Mouse (Mus musculus) liver, embryonic 12.5 days (tissue): ENCODE results near the gene Mgat5. TPM values are rescaled to one million over a fixed set of nuclear protein-coding genes. Genes with fewer than 3 reads are reported as not detected.

Experiments
- ATAC-seq: fragments of 200-750 bp; cut with Nextera tagmentation; 2 replicates; pipeline ENCODE4 v1.8.0; 2017; ENCODE audit warnings: moderate number of reproducible peaks, mild to moderate bottlenecking, moderate library complexity
- H3K27ac ChIP-seq: fragments of 300-500 bp; sonication (generic); 2 replicates; pipeline ENCODE4 v1.5.1; 2016; ENCODE audit warnings: mild to moderate bottlenecking
- H3K27me3 ChIP-seq: fragments of 300-500 bp; sonication (generic); replicated peaks from 2 replicates; pipeline ENCODE4 v1.6.1; 2016; ENCODE audit warnings: mild to moderate bottlenecking, moderate library complexity
- H3K36me3 ChIP-seq: fragments of 300-500 bp; sonication (generic); 2 replicates; pipeline ENCODE4 v1.6.1; 2016; ENCODE audit warnings: mild to moderate bottlenecking, moderate library complexity
- H3K4me1 ChIP-seq: fragments of 300-500 bp; sonication (generic); 2 replicates; pipeline ENCODE4 v1.6.1; 2016
- H3K4me2 ChIP-seq: fragments of 300-500 bp; sonication (generic); 2 replicates; pipeline ENCODE4 v1.6.1; 2016; ENCODE audit warnings: mild to moderate bottlenecking, moderate library complexity
- H3K4me3 ChIP-seq: fragments of 300-500 bp; sonication (generic); 2 replicates; pipeline ENCODE4 v1.5.1; 2016; ENCODE audit warnings: mild to moderate bottlenecking, moderate library complexity
- H3K9ac ChIP-seq: fragments of 300-500 bp; sonication (generic); 2 replicates; pipeline ENCODE4 v1.6.1; 2016; ENCODE audit warnings: mild to moderate bottlenecking, moderate library complexity
- H3K9me3 ChIP-seq: fragments of 300-500 bp; sonication (generic); replicated peaks from 2 replicates; pipeline ENCODE4 v1.6.1; 2016; ENCODE audit warnings: mild to moderate bottlenecking, moderate library complexity
- WGBS: fragments of 180-500 bp; shearing (Covaris S2); methylation state at CpG from one replicate; pipeline ENCODE4 v1.1.7; 2016; ENCODE audit not compliant: insufficient replicate concordance; 5-methylcytosine and 5-hydroxymethylcytosine counted together
- polyA plus RNA-seq: library from polyadenylated mRNA; unstranded; fragments of >200 nt; fragmentation: Nextera tagmentation; extraction: Ambion mirVana; gene quantifications from 2 replicates; pipeline ENCODE4 v1.2.1, GENCODE M21; 2016

Mgat5 gene
- polyA plus RNA-seq, 1 experiment from 2014 or later, result 1.3 TPM

DNA sequence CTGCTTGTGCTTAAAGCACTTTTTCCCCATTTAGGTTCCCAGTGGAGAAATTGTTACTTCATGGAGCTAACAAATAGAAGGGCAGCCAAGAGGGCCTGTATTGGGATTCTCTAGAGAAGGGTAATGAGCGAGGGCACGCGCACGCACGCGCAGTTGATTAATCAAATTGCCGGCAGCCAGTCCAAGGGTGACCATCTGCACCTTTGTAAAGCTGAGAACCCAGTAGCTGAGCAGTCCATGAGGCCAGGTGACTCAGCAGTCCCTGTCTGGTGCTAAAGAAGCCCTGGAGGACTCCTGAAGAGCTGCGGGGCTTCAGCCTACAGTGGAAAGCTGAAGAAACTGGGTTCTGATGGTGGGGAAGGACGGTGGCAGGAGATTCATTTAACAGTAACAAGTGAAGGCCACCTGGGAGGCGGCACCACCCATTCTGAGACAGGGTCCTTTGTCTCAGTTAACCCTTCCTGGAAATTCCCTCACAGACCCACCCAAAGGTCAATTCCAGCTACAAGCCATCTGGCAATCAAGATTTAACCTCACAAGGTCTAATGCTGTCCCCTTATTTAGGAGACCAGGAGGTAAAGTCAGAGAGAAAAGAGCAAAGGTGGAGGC, 302.3 kb downstream of the Mgat5 start:
- no peaks in the 10 kb centered on the region for H3K27me3 ChIP-seq
- 79% methylated on average over 10 of the region's 10 CpGs for WGBS
- no peak overlapping the region for H3K4me2 ChIP-seq
- no peaks in the 10 kb centered on the region for H3K36me3 ChIP-seq
- no peak for ATAC-seq
- H3K9me3 ChIP-seq, result no peaks in the 10 kb centered on the region
- no peak overlapping the region for H3K4me3 ChIP-seq
- no peak overlapping the region for H3K27ac ChIP-seq
- H3K9ac ChIP-seq, result no peak overlapping the region
- H3K4me1 ChIP-seq, result no peaks in the 10 kb centered on the region

- Histone ChIP-seq H3K27ac (no peak overlapping the region), H3K9ac (no peak overlapping the region), H3K9me3 (no peaks in the 10 kb centered on the region), H3K4me3 (no peak overlapping the region), H3K36me3 (no peaks in the 10 kb centered on the region), H3K4me2 (no peak overlapping the region), H3K27me3 (no peaks in the 10 kb centered on the region), H3K4me1 (no peaks in the 10 kb centered on the region)
- no peak for ATAC-seq
- 71% methylated on average over 16 of the region's 16 CpGs for WGBS
These were observed 303.4 kb downstream of the Mgat5 start for GRCm38 (mm10) chr1:127508067-127508739.

GRCm38 (mm10) chr1:127508921-127509320, 304.1 kb downstream of the Mgat5 start:
- Histone ChIP-seq H3K27me3 (no peaks in the 10 kb centered on the region), H3K27ac (no peak overlapping the region), H3K36me3 (no peaks in the 10 kb centered on the region), H3K4me3 (no peak overlapping the region), H3K4me1 (no peaks in the 10 kb centered on the region), H3K9me3 (no peaks in the 10 kb centered on the region), H3K9ac (no peak overlapping the region), H3K4me2 (no peak overlapping the region)
- 68% methylated on average over 8 of the region's 8 CpGs for WGBS
- ATAC-seq, result no peak

- peaks cover 7% of the 10 kb centered on the region; the same call in 1 of the 2 replicates for H3K9me3 ChIP-seq
- WGBS, result 80% methylated on average over 6 of the region's 6 CpGs
- no peaks in the 10 kb centered on the region for H3K27me3 ChIP-seq
- no peak overlapping the region for H3K4me2 ChIP-seq
- no peaks in the 10 kb centered on the region for H3K4me1 ChIP-seq
- no peak overlapping the region for H3K27ac ChIP-seq
- H3K36me3 ChIP-seq, result no peaks in the 10 kb centered on the region
- no peak overlapping the region for H3K4me3 ChIP-seq
- ATAC-seq, result no peak
- H3K9ac ChIP-seq, result no peak overlapping the region
These were observed 306.5 kb downstream of the Mgat5 start for GRCm38 (mm10) chr1:127511362-127511761.

DNA sequence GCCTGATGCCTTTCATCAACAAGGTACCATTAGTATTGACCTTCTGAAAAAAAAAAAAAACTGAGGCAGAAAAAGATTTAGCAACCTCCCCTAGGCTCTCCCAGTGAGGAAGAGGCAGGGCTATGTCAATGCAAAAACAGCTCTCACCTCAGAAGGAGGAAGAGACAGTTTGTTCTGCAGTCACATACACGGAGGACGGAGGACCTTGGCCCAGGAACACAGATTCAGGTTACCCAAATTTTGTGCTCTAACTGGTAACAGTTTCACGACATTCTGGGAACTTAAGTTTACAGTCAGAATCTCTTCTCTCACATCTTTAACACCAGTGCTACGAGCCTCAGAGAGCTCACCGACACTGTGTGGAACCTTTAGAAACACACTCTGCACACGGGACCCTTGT, 307.9 kb downstream of the Mgat5 start:
- 36% methylated on average over 6 of the region's 6 CpGs for WGBS
- no peak overlapping the region for H3K4me3 ChIP-seq
- no peaks in the 10 kb centered on the region for H3K27me3 ChIP-seq
- no peak overlapping the region for H3K27ac ChIP-seq
- no peaks in the 10 kb centered on the region for H3K4me1 ChIP-seq
- H3K4me2 ChIP-seq, result no peak overlapping the region
- no peak overlapping the region for H3K9ac ChIP-seq
- no peak for ATAC-seq
- no peaks in the 10 kb centered on the region for H3K36me3 ChIP-seq
- H3K9me3 ChIP-seq, result peaks cover 7% of the 10 kb centered on the region; the same call in 1 of the 2 replicates

DNA sequence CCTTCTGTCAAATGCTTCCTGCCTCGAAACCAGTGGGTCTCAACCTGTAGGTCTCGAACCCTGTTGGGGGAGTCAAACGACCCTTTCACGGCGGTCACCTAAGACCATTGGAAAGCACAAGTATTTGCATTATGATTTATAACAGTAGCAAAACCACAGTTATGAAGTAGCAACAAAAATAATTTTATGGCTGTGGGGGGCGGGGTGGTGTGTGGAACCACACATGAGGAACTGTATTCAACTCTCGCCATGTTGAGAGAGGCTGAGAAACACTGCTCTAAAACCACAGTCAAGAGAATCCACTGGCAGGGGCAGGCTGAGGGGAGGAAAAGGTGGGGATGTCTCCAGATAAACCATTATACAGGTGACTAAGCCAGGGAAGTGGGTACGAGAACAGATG, 308.3 kb downstream of the Mgat5 start:
- Histone ChIP-seq H3K27ac (no peak overlapping the region), H3K9ac (no peak overlapping the region), H3K36me3 (no peaks in the 10 kb centered on the region), H3K27me3 (no peaks in the 10 kb centered on the region), H3K4me2 (no peak overlapping the region), H3K4me1 (no peaks in the 10 kb centered on the region), H3K4me3 (no peak overlapping the region), H3K9me3 (peaks cover 7% of the 10 kb centered on the region; the same call in 1 of the 2 replicates)
- no peak for ATAC-seq
- 70% methylated on average over 8 of the region's 8 CpGs for WGBS

DNA sequence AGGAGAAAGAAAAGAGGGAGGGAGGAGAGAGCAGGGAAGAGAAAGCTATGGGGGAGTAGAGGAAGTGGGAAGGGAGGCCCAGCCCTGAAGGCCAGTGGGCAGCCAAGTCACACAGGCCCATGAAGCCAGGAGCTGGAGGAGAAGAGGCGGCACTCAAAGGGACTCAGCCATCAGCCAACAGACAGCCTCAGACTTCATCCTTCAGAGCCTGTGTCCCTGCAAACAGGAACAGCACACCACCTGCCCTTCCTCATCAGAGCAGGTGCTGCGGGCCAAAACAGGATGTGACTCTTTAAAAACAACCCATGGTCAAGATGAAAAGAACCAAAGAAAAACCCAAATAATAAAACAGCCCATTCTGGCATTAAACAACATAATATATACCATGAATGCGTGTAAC, 308.8 kb downstream of the Mgat5 start:
- ATAC-seq, result no peak
- H3K9ac ChIP-seq, result no peak overlapping the region
- H3K36me3 ChIP-seq, result no peaks in the 10 kb centered on the region
- H3K27me3 ChIP-seq, result no peaks in the 10 kb centered on the region
- H3K4me3 ChIP-seq, result no peak overlapping the region
- WGBS, result 64% methylated on average over 3 of the region's 3 CpGs
- H3K27ac ChIP-seq, result no peak overlapping the region
- H3K4me1 ChIP-seq, result no peaks in the 10 kb centered on the region
- no peak overlapping the region for H3K4me2 ChIP-seq
- H3K9me3 ChIP-seq, result peaks cover 7% of the 10 kb centered on the region; the same call in 1 of the 2 replicates

GRCm38 (mm10) chr1:127514479-127514878, 309.7 kb downstream of the Mgat5 start:
- H3K27ac ChIP-seq, result no peak overlapping the region
- no peak overlapping the region for H3K4me3 ChIP-seq
- no peaks in the 10 kb centered on the region for H3K27me3 ChIP-seq
- no peaks in the 10 kb centered on the region for H3K4me1 ChIP-seq
- no peak for ATAC-seq
- H3K4me2 ChIP-seq, result no peak overlapping the region
- WGBS, result 56% methylated on average over 3 of the region's 3 CpGs
- peaks cover 7% of the 10 kb centered on the region; the same call in 1 of the 2 replicates for H3K9me3 ChIP-seq
- H3K9ac ChIP-seq, result no peak overlapping the region
- H3K36me3 ChIP-seq, result no peaks in the 10 kb centered on the region

DNA sequence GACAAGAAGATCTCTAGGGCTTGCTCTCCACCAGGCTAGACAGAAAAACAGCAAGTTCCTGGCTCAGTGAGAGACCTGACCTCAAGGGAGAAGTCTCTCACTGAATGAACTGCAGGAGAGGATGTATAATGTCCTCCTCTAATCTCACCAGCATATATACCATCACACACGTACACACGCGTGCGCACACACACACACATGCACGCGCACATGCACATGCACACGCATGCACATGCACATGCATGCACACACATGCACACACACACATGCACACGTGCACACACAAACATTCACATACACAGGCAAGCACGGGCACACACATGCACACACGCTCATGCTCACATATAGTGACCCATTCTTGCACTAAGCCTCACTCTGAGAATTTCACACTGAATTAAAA, 310.1 kb downstream of the Mgat5 start:
- Histone ChIP-seq H3K9me3 (peaks cover 7% of the 10 kb centered on the region; the same call in 1 of the 2 replicates), H3K4me3 (no peak overlapping the region), H3K27ac (no peak overlapping the region), H3K36me3 (no peaks in the 10 kb centered on the region), H3K4me2 (no peak overlapping the region), H3K9ac (no peak overlapping the region), H3K4me1 (no peaks in the 10 kb centered on the region), H3K27me3 (no peaks in the 10 kb centered on the region)
- 86% methylated on average over 10 of the region's 10 CpGs for WGBS
- no peak for ATAC-seq

DNA sequence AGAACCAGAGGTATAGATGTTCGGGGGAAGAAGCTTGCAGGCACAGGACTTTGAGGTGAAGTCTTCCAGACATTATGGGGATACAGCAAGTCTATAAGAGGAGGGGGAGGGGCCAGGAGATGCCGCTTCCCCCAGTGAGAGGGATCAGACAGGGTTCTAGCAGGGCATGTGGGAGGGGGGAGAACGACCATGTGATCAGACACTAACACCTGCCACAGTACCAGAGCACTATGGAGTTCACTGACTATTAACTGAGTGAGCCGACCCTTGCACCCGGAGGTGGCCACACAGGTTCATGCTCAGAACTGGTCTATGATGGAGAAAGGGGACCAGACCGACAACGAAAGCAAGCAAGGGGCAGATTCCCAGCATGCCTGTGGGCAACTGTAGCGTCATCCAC, 318.5 kb downstream of the Mgat5 start:
- Histone ChIP-seq H3K4me3 (no peak overlapping the region), H3K9me3 (no peaks in the 10 kb centered on the region), H3K4me2 (no peak overlapping the region), H3K36me3 (no peaks in the 10 kb centered on the region), H3K9ac (no peak overlapping the region), H3K27me3 (no peaks in the 10 kb centered on the region), H3K4me1 (no peaks in the 10 kb centered on the region), H3K27ac (no peak overlapping the region)
- no peak for ATAC-seq
- WGBS, result 66% methylated on average over 8 of the region's 8 CpGs

- no peak overlapping the region for H3K4me2 ChIP-seq
- H3K27ac ChIP-seq, result no peak overlapping the region
- H3K27me3 ChIP-seq, result no peaks in the 10 kb centered on the region
- no peak for ATAC-seq
- no peaks in the 10 kb centered on the region for H3K4me1 ChIP-seq
- no peaks in the 10 kb centered on the region for H3K9me3 ChIP-seq
- H3K4me3 ChIP-seq, result no peak overlapping the region
- 57% methylated on average over 14 of the region's 14 CpGs for WGBS
- H3K36me3 ChIP-seq, result no peaks in the 10 kb centered on the region
- H3K9ac ChIP-seq, result no peak overlapping the region
These were observed 326.2 kb downstream of the Mgat5 start for GRCm38 (mm10) chr1:127530849-127531580.

- Histone ChIP-seq H3K4me2 (no peak overlapping the region), H3K9me3 (no peaks in the 10 kb centered on the region), H3K27ac (no peak overlapping the region), H3K4me1 (no peaks in the 10 kb centered on the region), H3K9ac (no peak overlapping the region), H3K27me3 (no peaks in the 10 kb centered on the region), H3K4me3 (no peak overlapping the region), H3K36me3 (no peaks in the 10 kb centered on the region)
- no peak for ATAC-seq
- 60% methylated on average over 5 of the region's 5 CpGs for WGBS
These were observed 326.9 kb downstream of the Mgat5 start for GRCm38 (mm10) chr1:127531723-127532122.
